Mouse (Mus musculus) layer of hippocampus, adult 9-11 months (tissue): ENCODE data around the gene Erp29.

Source experiments
- DNase-seq: peaks from one replicate; pipeline ENCODE4 v3.0.0; 2022

Erp29 gene

GRCm38 (mm10) chr5:121386120-121386909 is 66.0 kb downstream of the Erp29 start:
- no peak for DNase-seq

- DNase-seq: peak; percentile 96
These were observed 66.7 kb downstream of the Erp29 start, which contains the start of gene Trafd1 for GRCm38 (mm10) chr5:121385461-121386119. Gene Trafd1, minus strand, starts transcription at chr5:121385632.

DNA sequence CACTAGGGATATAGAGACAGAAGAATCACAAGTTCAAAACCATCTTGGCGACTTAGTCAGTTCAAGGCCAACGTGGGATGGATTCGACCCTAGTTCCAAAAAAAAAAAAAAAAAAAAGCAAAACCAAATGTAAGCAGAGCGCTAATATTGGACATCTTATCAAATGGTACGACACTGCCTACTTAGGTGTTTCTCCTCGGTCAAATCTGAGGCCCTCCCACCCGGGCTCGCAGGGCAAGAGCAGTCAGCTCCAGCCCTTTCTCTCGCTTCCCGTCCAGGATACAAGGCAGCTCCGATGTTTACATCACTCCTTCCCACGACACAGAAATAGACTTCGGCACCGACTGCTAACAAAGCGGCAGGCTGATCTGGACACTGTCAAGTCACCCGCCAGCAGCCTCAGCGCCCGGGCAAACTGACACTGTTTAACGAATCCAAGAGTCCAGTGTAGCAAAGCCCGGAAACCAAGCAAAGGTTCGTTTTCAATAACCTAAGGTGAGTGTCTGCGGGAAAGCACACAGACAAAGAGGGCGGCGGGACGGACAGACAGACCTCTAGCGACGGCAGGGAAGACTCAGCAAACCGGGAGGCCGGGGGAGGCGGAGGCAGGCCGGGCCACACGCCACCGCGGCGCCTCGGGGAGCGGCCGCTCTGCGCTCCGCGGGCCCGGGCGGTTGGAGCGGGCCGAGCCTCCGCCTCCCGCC is 67.4 kb downstream of the Erp29 start:
- peak; percentile 58 for DNase-seq

DNA sequence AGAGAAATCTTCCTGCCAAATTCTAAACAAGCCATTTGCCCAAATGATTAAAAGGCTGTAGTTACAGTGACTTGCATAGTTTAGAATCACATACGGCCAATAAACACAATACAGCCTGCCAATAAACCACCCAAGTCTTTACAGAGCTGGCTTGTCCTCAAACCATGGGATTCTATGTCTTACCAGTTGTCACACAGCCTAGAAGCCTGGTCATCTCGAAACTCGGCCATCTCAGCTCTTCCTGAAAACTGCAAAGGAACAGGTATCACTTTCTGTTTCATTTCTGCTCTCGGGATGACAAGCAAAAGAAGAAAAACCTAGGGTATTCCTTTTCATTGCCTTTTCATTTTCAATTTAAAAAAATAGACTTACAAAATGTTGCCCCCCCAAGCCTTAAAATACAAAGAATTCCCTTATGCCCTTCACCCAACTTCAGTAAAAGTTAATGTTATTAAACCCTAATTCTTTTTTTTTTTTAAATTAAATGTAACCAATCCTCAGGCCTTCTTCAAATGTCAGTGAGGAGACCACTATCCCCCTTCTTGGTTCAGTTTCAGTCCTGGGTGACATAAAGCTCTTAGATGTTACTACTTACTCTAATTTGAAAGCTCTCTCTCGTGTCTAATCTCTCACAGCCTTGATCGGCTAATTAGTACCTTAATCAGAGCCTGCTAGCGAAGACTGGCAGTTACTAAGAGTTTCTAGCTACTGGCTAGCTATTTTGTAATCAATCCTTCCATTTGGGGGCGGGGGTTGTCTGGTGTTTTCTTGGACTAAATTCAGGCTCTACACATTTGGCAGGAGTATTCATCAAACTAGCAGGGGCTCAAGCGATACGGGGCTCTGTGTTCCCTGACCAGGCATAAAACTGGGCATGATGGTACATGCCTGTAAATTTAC is 68.2 kb downstream of the Erp29 start:
- DNase-seq: peak; percentile 42

DNA sequence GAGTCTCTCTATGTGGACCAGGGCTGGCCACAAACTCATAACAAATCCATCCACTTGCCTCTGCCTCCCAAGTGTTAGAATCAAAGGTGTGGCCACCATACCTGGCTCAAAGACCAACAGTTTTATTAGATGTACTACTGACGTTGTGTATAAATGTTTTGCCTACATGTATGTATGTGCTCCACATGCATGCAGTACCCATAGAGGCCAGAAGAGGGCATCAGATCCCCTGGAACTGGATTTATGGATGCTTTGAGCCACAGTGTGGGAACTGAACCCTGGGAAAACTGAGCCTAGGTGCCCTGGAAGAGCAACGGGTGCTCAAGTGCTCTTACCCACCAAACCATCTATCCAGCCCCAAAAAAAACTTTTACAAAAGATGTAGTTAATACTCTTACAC is 71.6 kb downstream of the Erp29 start:
- no peak for DNase-seq

DNA sequence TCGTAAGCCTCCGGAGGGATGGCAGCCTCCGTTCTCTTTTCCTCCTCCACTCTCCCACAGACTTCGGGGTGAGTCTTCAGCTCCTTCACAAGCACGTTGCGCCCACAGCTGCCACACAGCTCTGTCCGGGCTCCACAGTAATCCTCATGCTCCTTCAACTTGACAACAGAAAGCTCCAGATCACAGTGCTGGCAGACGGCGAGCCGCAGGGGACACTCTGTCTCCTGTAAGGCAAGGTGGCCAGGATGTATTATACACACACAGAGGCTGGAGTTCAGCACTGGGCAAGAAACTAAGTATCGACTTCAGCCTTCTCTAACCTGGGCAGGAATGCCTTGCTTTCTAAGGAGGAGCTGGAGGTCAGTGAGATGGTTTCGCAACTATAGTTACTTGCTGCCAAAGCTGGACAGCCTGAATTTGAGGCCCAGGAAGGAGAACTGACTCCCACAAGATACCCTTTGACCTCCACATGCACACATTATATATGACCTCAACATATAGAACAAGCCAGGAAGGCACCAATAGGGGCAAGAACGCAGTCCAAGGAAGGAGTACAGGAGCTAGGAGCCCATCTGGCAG is 73.5 kb downstream of the Erp29 start:
- no peak for DNase-seq
